Mouse (Mus musculus): ENCODE results near the gene Zbtb32.

DNA sequence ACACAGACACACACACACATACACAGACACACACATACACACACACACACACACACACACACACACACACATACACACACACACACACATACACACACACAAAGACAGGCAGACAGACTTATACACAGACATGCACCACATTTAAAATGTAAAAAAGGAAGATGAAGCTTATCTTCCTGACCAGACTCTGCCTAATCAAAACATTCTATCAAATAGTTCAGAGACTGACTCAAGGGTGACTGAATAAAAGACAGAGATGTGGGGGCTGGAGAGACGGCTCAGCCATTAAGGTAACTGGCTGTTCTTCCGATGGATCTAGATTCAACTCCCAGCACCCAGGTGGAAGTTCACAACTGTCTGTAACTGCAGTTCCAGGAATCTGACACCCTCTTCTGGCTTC is 54.4 kb downstream of the Zbtb32 start:
- TF ChIP-seq CTCF (IDR thresholded peaks at IDR 0.05; ENCODE audit: extremely low read depth, insufficient read depth, insufficient read length, insufficient replicate concordance) = no peak
- no peak for TF ChIP-seq POLR2A (IDR thresholded peaks at IDR 0.05; ENCODE audit: low read depth, low read length)

Measured in spleen, adult 2 months (tissue).